13 mouse cellular contexts compared by ENCODE assay signal in genomic region chr19:45817816-45818490, GRCm38 (mm10). TPM values are rescaled to one million over a fixed set of nuclear protein-coding genes. Genes with fewer than 3 reads are reported as not detected.
DNase-seq lines count a peak whose midpoint lies in the region; ATAC-seq and TF ChIP-seq lines count a peak whose summit lies in the region.
"Had no signal": no experiment of that assay in that cellular context is flagged by ENCODE, and none has a peak within 500 bp of the region (broad histone marks: within the 10 kb centered on the region; RNA-seq: fewer than 3 reads in every experiment).

No protein-coding gene starts in this region.

- no peaks in the 10 kb centered on the region for H3K36me3 ChIP-seq in intestine, embryonic 16.5 days (ENCODE audit: control insufficient read depth, insufficient read depth, low read length)
- peaks cover 17% of the 10 kb centered on the region for H3K36me3 ChIP-seq in intestine, postnatal 0 days (ENCODE audit: control insufficient read depth, insufficient read depth)
- H3K36me3 ChIP-seq in lung, embryonic 16.5 days (ENCODE audit: control insufficient read depth, insufficient read depth, low read length) = no peaks in the 10 kb centered on the region

- H3K27me3 ChIP-seq in intestine, embryonic 16.5 days (replicated peaks; ENCODE audit: control insufficient read depth, insufficient read depth, low read length) = no peaks in the 10 kb centered on the region
- H3K27me3 ChIP-seq in intestine, postnatal 0 days (replicated peaks; ENCODE audit: control insufficient read depth, insufficient read depth, low read length) = peaks cover 5% of the 10 kb centered on the region; the same call in 1 of the 2 replicates
- no peaks in the 10 kb centered on the region for H3K27me3 ChIP-seq in lung, embryonic 16.5 days (ENCODE audit: control insufficient read depth, insufficient read depth, low read depth, low read length)

- no peak overlapping the region for H3K9ac ChIP-seq in intestine, embryonic 16.5 days (ENCODE audit: low read depth, low read length)
- H3K9ac ChIP-seq in intestine, postnatal 0 days (ENCODE audit: low read depth, low read length) = no peak overlapping the region
- no peak overlapping the region for H3K9ac ChIP-seq in lung, embryonic 16.5 days (ENCODE audit: low read length)

- H3K4me2 ChIP-seq in intestine, embryonic 16.5 days (ENCODE audit: low read depth, low read length) = no peak overlapping the region
- H3K4me2 ChIP-seq in intestine, postnatal 0 days (replicated peaks; ENCODE audit: low read depth) = no peak overlapping the region
- H3K4me2 ChIP-seq in lung, embryonic 16.5 days (ENCODE audit: low read depth, low read length) = no peak overlapping the region

- no peak overlapping the region for H3K4me3 ChIP-seq in intestine, embryonic 16.5 days (ENCODE audit: low read length)
- no peak overlapping the region for H3K4me3 ChIP-seq in intestine, postnatal 0 days (ENCODE audit: low read depth, low read length)
- H3K4me3 ChIP-seq in lung, adult 2 months (replicated peaks; ENCODE audit: extremely low read depth, low read depth, low read length) = no peak overlapping the region
- no peak overlapping the region for H3K4me3 ChIP-seq in lung, embryonic 16.5 days (ENCODE audit: low read length)

- no peak for TF ChIP-seq POLR2A in lung, adult 2 months (IDR thresholded peaks at IDR 0.05; ENCODE audit: borderline replicate concordance, extremely low read depth, low read depth, low read length)

- 0 out of 2 replicates have a peak overlapping the region, but pooled peaks have one; percentile 24 for H3K27ac ChIP-seq in intestine, embryonic 16.5 days (ENCODE audit: low read length)
- no peak overlapping the region for H3K27ac ChIP-seq in intestine, postnatal 0 days (ENCODE audit: low read depth, low read length)
- peak overlapping the region; percentile 48 for H3K27ac ChIP-seq in lung, embryonic 16.5 days (ENCODE audit: low read length)

- TF ChIP-seq CTCF in intestine, postnatal 0 days (IDR thresholded peaks at IDR 0.05; ENCODE audit: low read depth) = no peak
- no peak for TF ChIP-seq CTCF in lung, adult 2 months (IDR thresholded peaks at IDR 0.05; ENCODE audit: insufficient read depth, low read length)

- H3K4me1 ChIP-seq in intestine, embryonic 16.5 days (ENCODE audit: control insufficient read depth, insufficient read depth, low read length) = peaks cover 13% of the 10 kb centered on the region
- no peaks in the 10 kb centered on the region for H3K4me1 ChIP-seq in intestine, postnatal 0 days (replicated peaks; ENCODE audit: control insufficient read depth, insufficient read depth, low read length)
- peaks cover 8% of the 10 kb centered on the region for H3K4me1 ChIP-seq in lung, adult 2 months (ENCODE audit: control insufficient read depth, insufficient read depth, low read length)
- peaks cover 39% of the 10 kb centered on the region for H3K4me1 ChIP-seq in lung, embryonic 16.5 days (replicated peaks; ENCODE audit: control insufficient read depth, insufficient read depth, low read length)

- ATAC-seq in intestine, embryonic 16.5 days = peak; percentile 31; the same call in 1 of the 2 replicates
- no peak for ATAC-seq in intestine, postnatal 0 days
- ATAC-seq in lung, embryonic 16.5 days (ENCODE audit: low read depth) = peak; percentile 35
- no peak for ATAC-seq in granulocyte monocyte progenitor cell, adult 5-6 weeks (replicated peaks; ENCODE audit: poor library complexity, severe bottlenecking)

- no peaks in the 10 kb centered on the region for H3K9me3 ChIP-seq in intestine, embryonic 16.5 days (ENCODE audit: control insufficient read depth, low read length)
- no peaks in the 10 kb centered on the region for H3K9me3 ChIP-seq in intestine, postnatal 0 days (ENCODE audit: control insufficient read depth)
- H3K9me3 ChIP-seq in lung, embryonic 16.5 days (ENCODE audit: control insufficient read depth, low read length) = no peaks in the 10 kb centered on the region

- 54% methylated on average over 11 of the region's 11 CpGs for WGBS in intestine, embryonic 16.5 days
- 59% methylated on average over 11 of the region's 11 CpGs for WGBS in intestine, postnatal 0 days
- WGBS in lung, adult 2 months = 47% methylated on average over 11 of the region's 11 CpGs
- WGBS in lung, embryonic 16.5 days = 41% methylated on average over 11 of the region's 11 CpGs

- DNase-seq in lung, adult 18-20 months = peak; percentile 54 to 65
- DNase-seq in lung, adult 2 months = no peak
- peak; percentile 58 for DNase-seq in telencephalon, adult 2 months (ENCODE audit: low read depth, low spot score)
- DNase-seq in thymus, postnatal 36 days = no peak
- DNase-seq: cerebellum, adult 9-10 months; heart, adult 18-20 months; thymus, adult 18-20 months had no signal

RNA-seq across cellular contexts. Expression of gene Kcnip2, which starts 2.1 kb away (rescaled TPM):
- 1.8 and 2.0 TPM in 2 replicates for polyA plus RNA-seq in intestine, embryonic 16.5 days (2015; fragmentation: Nextera tagmentation; extraction: Ambion mirVana)
- polyA plus RNA-seq in intestine, postnatal 0 days (2015; fragmentation: Nextera tagmentation; extraction: Ambion mirVana) = 3.6 and 4.7 TPM in 2 replicates
- 1.1 and 1.4 TPM in 2 replicates for polyA plus RNA-seq in lung, adult 2 months (2012; rRNA removed)
- polyA plus RNA-seq in lung, embryonic 16.5 days (2015; fragmentation: Nextera tagmentation; extraction: Ambion mirVana) = 1.7 and 1.9 TPM in 2 replicates
- total RNA-seq in granulocyte monocyte progenitor cell, adult 5-6 weeks (2014; fragmentation: Nextera tagmentation) = not detected in 2 replicates
- not detected in 2 replicates for total RNA-seq in granulocyte monocyte progenitor cell, adult 5-6 weeks (2017)
- total RNA-seq: liver, adult 2 months; MEL had no signal

RNA-seq across cellular contexts. Expression of gene Mgea5, which starts 34.3 kb away (rescaled TPM):
- polyA plus RNA-seq in intestine, embryonic 16.5 days (2015; fragmentation: Nextera tagmentation; extraction: Ambion mirVana) = 24.5 and 25.0 TPM in 2 replicates
- polyA plus RNA-seq in intestine, postnatal 0 days (2015; fragmentation: Nextera tagmentation; extraction: Ambion mirVana) = 18.2 and 19.3 TPM in 2 replicates
- 18.5 and 35.6 TPM in 2 replicates for polyA plus RNA-seq in lung, adult 2 months (2012; rRNA removed)
- polyA plus RNA-seq in lung, embryonic 16.5 days (2015; fragmentation: Nextera tagmentation; extraction: Ambion mirVana) = 47.0 and 48.5 TPM in 2 replicates
- total RNA-seq in granulocyte monocyte progenitor cell, adult 5-6 weeks (2014; fragmentation: Nextera tagmentation) = 76.2 and 99.7 TPM in 2 replicates
- 106 and 110 TPM in 2 replicates for total RNA-seq in granulocyte monocyte progenitor cell, adult 5-6 weeks (2017)

Comparison
In these comparisons a context has a peak if more than half of its experiments do, and no peak if none do; other contexts are left out.
1. ATAC-seq: peak in intestine, embryonic 16.5 days (single experiment) and lung, embryonic 16.5 days (single experiment); none in intestine, postnatal 0 days (single experiment) and granulocyte monocyte progenitor cell, adult 5-6 weeks (single experiment).
2. DNase-seq: peak in lung, adult 18-20 months (2 of 2) and telencephalon, adult 2 months (single experiment); none in lung, adult 2 months (single experiment) and thymus, postnatal 36 days (0 of 2).